Mouse (Mus musculus) embryonic facial prominence, embryonic 10.5 days (tissue): ENCODE data around the gene Zdhhc21. TPM values are rescaled to one million over a fixed set of nuclear protein-coding genes. Genes with fewer than 3 reads are reported as not detected.

Source experiments
- DNase-seq: peaks from one replicate; pipeline ENCODE4 v3.0.0-alpha.2; 2017; ENCODE audit warnings: low spot score
- H3K27ac ChIP-seq: fragments of 300-500 bp; sonication (generic); replicated peaks from 2 replicates; pipeline ENCODE4 v1.5.1; 2016; ENCODE audit warnings: mild to moderate bottlenecking
- H3K27me3 ChIP-seq: fragments of 300-500 bp; sonication (generic); replicated peaks from 2 replicates; pipeline ENCODE4 v1.6.1; 2016; ENCODE audit warnings: low read depth, mild to moderate bottlenecking; ENCODE audit not compliant: poor library complexity, severe bottlenecking
- H3K36me3 ChIP-seq: fragments of 300-500 bp; sonication (generic); replicated peaks from 2 replicates; pipeline ENCODE4 v1.6.1; 2016; ENCODE audit warnings: mild to moderate bottlenecking, moderate library complexity
- H3K4me1 ChIP-seq: fragments of 300-500 bp; sonication (generic); 2 replicates; pipeline ENCODE4 v1.6.1; 2016
- H3K4me3 ChIP-seq: fragments of 300-500 bp; sonication (generic); 2 replicates; pipeline ENCODE4 v1.5.1; 2016; ENCODE audit warnings: mild to moderate bottlenecking, moderate library complexity
- H3K9me3 ChIP-seq: fragments of 300-500 bp; sonication (generic); 2 replicates; pipeline ENCODE4 v1.6.1; 2016; ENCODE audit warnings: mild to moderate bottlenecking
- WGBS: fragments of 180-500 bp; shearing (Covaris S2); methylation state at CpG from one replicate; pipeline ENCODE4 v1.1.7; 2016; 5-methylcytosine and 5-hydroxymethylcytosine counted together
- polyA plus RNA-seq: library from polyadenylated mRNA; unstranded; fragments of >200 nt; fragmentation: Nextera tagmentation; extraction: Ambion mirVana; gene quantifications from 2 replicates; pipeline ENCODE4 v1.2.1, GENCODE M21; 2016

The Zdhhc21 gene
- polyA plus RNA-seq, 1 experiment from 2014 or later = 13.5 TPM

DNA sequence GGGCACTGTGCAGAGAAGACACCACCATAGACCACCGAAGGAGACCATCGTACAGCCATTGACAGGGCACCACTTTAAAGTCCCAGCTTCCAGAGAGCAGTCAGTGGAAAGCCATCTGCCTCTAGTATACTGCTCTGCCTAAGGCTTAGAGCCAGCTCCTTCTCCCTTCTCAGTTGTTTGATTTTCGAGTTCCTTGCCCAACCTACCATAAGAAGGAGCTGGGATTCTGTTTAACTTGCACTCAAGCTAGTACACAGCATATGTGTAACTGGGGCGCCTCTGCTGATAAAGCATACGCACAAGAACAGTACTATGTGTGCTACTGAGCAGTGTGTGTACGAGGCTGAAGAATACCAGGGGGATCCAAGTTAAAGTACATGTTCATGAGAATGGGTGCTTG, 19.4 kb upstream of the Zdhhc21 start:
- Histone ChIP-seq H3K36me3 (no peaks in the 10 kb centered on the region), H3K4me1 (no peaks in the 10 kb centered on the region), H3K4me3 (no peak overlapping the region), H3K27me3 (0 out of 2 replicates have a peak, but pooled peaks cover under 1% of the 10 kb centered on the region), H3K9me3 (no peaks in the 10 kb centered on the region), H3K27ac (no peak overlapping the region)
- no peak for DNase-seq
- WGBS = 85% methylated on average over 6 of the region's 6 CpGs

DNA sequence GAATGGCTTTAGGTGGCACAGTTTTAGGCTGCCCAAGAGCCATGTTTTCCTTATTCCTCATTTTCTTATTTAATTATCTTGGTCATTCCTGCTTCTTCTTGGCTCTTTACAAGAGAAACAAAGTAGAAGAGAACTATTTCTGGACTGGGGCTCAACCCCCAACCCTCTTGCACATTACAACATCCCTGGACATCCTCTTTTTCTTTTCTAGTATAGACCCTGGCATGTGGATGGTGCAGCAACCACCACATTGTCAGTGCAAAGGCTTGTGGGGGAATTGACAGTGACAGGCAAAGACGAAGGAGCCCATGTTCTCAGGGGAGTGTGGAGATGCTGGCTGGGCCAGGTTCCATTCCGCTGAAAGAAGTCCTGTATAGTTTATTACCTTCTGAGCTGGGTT, 16.9 kb upstream of the Zdhhc21 start:
- Histone ChIP-seq H3K36me3 (no peaks in the 10 kb centered on the region), H3K9me3 (no peaks in the 10 kb centered on the region), H3K27me3 (no peaks in the 10 kb centered on the region), H3K4me3 (no peak overlapping the region), H3K4me1 (0 out of 2 replicates have a peak, but pooled peaks cover 7% of the 10 kb centered on the region), H3K27ac (no peak overlapping the region)
- DNase-seq = no peak
- WGBS = 86% methylated on average over 2 of the region's 2 CpGs

DNA sequence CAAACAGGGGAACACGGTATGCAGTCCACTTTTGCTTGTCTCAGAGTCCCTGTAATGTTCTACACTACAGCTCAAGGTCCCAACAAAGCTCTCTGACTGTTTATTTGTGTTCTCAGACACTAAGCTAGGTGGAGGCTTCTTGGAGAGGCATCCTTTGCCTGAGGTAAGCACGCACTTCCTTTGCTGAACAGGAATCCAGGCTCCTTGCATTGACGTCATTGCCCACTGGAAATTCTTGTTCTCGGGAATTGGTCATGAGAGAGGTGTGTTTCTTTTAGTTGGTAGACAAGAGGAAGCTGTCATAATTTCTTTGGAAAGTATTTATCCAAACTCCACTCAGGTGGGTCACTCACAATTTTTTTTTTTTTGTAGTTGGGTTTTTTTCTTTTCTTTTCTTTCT, 15.8 kb upstream of the Zdhhc21 start:
- WGBS = 62% methylated on average over 4 of the region's 4 CpGs
- Histone ChIP-seq H3K9me3 (no peaks in the 10 kb centered on the region), H3K4me3 (no peak overlapping the region), H3K36me3 (no peaks in the 10 kb centered on the region), H3K4me1 (0 out of 2 replicates have a peak, but pooled peaks cover 7% of the 10 kb centered on the region), H3K27me3 (no peaks in the 10 kb centered on the region), H3K27ac (no peak overlapping the region)
- DNase-seq = no peak

DNA sequence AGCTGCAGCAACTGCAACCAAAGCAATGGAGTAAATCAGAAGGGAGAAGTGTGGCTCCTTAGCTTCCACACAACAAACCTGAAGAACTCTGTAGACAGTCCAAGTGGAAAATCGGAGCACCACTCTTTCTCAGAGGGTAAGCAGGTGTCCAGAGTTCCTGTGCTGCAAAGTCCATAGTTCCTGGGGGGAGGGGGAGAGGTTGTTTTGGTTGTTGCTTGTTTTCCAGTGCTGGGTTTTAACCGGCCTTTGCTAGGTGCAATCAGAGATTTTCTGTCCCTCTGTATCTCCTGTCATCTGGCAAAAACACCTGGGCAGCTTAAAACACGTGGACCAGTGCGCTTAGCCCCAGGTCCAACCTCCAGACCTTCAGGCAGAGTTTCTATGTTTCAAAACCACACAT, 15.0 kb upstream of the Zdhhc21 start:
- Histone ChIP-seq H3K4me1 (0 out of 2 replicates have a peak, but pooled peaks cover 7% of the 10 kb centered on the region), H3K27me3 (no peaks in the 10 kb centered on the region)
- 64% methylated on average over 4 of the region's 4 CpGs for WGBS

DNA sequence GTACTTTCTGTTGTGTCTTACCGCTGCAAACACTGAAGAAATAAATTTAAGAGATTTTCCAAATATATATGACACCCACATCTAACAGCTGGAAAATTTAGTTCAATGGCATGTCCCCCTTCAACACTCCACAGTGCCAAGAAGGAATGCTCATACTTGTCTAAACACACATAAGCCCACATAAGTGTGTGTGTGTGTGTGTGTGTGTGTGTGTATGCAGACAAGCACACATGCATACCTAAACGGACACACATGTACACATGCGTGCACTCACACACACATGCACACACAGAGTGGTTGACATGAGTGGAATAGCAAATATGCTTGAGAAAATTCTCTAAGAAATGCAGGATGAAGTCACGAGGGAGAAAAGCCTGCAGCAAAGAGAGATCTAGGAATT, 12.8 kb upstream of the Zdhhc21 start:
- H3K4me3 ChIP-seq = no peak overlapping the region
- H3K9me3 ChIP-seq = no peaks in the 10 kb centered on the region
- H3K4me1 ChIP-seq = 0 out of 2 replicates have a peak, but pooled peaks cover 12% of the 10 kb centered on the region
- WGBS = 77% methylated on average over 4 of the region's 4 CpGs
- no peaks in the 10 kb centered on the region for H3K36me3 ChIP-seq
- no peak for DNase-seq
- H3K27ac ChIP-seq = no peak overlapping the region
- no peaks in the 10 kb centered on the region for H3K27me3 ChIP-seq

More for the DNA sequence above, 15.0 kb upstream of the Zdhhc21 start:
- no peak for DNase-seq
- H3K36me3 ChIP-seq = no peaks in the 10 kb centered on the region
- no peak overlapping the region for H3K4me3 ChIP-seq
- H3K9me3 ChIP-seq = no peaks in the 10 kb centered on the region
- no peak overlapping the region for H3K27ac ChIP-seq

DNA sequence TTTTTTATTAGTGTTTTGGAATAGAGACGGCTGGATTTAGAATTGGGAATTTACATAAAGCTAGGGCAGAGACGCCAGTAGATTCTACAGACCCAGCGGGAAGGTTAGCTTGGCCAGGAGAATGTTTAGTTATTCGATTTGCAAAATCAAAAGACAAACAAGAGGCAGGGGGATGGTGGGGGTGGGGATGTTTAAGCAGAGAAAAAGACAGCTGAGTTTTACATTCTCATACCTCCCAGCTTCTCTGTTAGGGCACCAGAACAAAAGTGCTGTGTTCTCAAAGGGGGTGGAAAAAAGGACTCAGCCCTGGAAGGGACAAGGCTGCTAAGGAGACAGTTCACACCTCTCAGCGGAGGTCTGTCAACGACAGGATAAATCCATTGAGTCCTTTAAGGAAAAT, 12.4 kb upstream of the Zdhhc21 start:
- DNase-seq = no peak
- WGBS = 39% methylated on average over 6 of the region's 6 CpGs
- Histone ChIP-seq H3K4me3 (no peak overlapping the region), H3K27me3 (no peaks in the 10 kb centered on the region), H3K4me1 (0 out of 2 replicates have a peak, but pooled peaks cover 12% of the 10 kb centered on the region), H3K36me3 (no peaks in the 10 kb centered on the region), H3K9me3 (no peaks in the 10 kb centered on the region), H3K27ac (no peak overlapping the region)

DNA sequence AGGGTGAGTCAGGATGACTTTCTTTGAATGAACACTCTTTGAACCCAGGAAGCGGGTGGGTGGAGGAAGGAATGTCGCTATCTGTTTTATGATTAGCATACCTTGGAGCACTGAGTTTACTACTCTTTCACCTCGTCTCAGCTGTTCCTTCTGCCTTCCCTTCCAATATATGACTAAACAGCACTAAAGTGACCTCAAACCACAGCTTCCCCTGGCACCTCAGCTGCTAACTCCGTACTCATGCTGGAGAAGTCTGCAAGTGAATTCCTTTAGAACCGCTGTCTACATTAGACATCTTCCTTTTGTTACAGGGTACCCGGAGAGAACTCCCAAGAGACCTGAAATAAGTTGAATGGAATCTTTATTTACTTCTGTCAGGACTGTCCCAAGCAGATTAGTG, 11.2 kb upstream of the Zdhhc21 start:
- 81% methylated on average over 6 of the region's 6 CpGs for WGBS
- Histone ChIP-seq H3K27ac (no peak overlapping the region), H3K4me3 (no peak overlapping the region), H3K9me3 (no peaks in the 10 kb centered on the region), H3K27me3 (no peaks in the 10 kb centered on the region), H3K36me3 (no peaks in the 10 kb centered on the region), H3K4me1 (0 out of 2 replicates have a peak, but pooled peaks cover 12% of the 10 kb centered on the region)
- DNase-seq = no peak

DNA sequence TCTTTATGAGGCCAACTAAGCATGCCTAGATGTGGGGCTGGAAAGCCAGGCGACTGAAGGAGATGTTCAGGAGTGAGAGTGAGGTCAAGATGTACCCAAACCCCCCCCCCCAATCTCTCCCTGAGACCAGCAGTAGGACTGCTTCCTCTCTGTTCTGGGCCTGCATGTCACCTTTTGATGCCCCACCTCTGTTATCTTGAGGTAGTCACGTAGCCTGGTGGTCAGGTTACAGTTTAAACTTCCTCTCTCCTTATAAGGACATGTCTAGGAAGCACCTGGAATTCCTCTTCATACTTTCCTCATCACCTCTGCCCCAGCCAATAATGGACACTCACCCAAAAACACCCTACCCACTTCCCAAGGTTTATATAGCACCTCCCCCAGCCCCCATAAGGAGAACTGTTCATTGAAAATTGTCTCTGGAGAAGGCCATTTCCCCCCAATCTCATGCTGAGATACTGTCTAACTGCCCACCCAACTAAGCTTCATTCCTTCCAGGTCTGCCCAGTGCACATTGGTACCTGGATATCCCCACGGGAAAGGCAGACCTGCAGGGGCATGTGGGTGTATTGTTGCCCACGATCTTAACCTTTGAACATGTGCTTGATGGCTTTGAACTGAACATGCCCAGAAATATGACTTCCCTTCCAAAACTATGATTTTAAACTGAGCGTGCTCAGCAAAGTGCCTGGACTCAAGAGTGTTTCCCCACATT, 8.1 kb upstream of the Zdhhc21 start:
- no peak for DNase-seq
- 87% methylated on average over 5 of the region's 5 CpGs for WGBS
- Histone ChIP-seq H3K36me3 (no peaks in the 10 kb centered on the region), H3K27me3 (no peaks in the 10 kb centered on the region), H3K4me1 (0 out of 2 replicates have a peak, but pooled peaks cover 12% of the 10 kb centered on the region), H3K27ac (no peak overlapping the region), H3K9me3 (no peaks in the 10 kb centered on the region), H3K4me3 (no peak overlapping the region)

DNA sequence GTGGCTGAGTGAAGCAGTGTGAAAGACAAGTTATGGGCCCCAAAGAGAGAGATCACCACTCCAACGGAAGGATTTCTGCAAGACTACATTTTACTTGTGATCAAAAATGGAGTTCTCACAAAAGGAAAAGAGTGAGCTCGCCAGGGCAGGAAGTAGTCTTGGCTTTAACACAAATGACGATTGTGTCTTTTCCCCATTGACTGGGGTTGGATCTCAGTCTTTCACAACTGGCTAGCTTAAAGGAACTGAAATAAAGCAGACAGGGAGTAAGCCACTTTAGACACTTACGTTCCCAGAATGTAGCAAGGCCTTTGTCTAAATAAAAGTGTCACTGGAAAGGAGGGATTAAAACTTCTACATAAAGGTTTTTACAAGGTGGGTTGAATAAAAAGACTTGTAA, 7.4 kb upstream of the Zdhhc21 start:
- Histone ChIP-seq H3K36me3 (no peaks in the 10 kb centered on the region), H3K4me1 (0 out of 2 replicates have a peak, but pooled peaks cover 7% of the 10 kb centered on the region), H3K4me3 (no peak overlapping the region), H3K27ac (no peak overlapping the region), H3K27me3 (no peaks in the 10 kb centered on the region), H3K9me3 (no peaks in the 10 kb centered on the region)
- 46% methylated on average over 4 of the region's 4 CpGs for WGBS
- DNase-seq = no peak

DNA sequence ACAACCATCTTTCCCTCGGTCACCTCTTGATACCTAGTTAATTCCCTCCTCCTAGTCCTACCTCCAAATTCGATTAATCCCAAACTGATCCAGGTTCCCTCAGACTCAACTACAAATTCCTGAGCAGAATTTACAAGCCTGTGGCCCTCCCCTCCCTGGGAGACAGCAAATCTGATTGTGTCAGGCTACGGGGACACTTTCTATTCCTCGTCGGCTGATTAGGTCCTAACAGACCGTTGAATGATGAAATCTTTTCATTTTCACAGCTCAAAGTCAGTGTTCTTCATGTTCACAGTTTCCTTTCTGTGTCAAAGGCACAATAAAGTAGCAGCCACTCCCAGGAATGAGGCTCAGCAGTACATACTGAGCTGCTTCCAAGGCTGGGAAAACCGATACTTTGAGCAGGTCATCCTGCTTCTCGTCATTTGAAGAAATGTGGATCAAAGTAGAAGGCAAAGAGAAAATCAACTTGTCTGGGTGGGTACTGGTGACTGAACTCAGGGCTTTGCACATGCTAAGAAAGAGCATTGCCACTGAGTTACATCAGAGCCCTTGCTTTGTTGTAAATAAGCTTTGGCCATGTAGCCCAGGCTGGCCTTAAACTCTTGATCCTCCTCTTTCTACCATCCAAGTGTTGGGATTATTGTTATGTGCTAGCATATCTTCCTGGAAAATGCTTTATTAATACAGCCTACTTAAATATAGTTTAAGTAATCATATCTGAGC, 5.4 kb upstream of the Zdhhc21 start:
- Histone ChIP-seq H3K4me1 (0 out of 2 replicates have a peak, but pooled peaks cover 5% of the 10 kb centered on the region), H3K9me3 (no peaks in the 10 kb centered on the region), H3K27ac (no peak overlapping the region), H3K36me3 (no peaks in the 10 kb centered on the region), H3K27me3 (no peaks in the 10 kb centered on the region), H3K4me3 (no peak overlapping the region)
- no peak for DNase-seq
- WGBS = 88% methylated on average over 8 of the region's 8 CpGs

DNA sequence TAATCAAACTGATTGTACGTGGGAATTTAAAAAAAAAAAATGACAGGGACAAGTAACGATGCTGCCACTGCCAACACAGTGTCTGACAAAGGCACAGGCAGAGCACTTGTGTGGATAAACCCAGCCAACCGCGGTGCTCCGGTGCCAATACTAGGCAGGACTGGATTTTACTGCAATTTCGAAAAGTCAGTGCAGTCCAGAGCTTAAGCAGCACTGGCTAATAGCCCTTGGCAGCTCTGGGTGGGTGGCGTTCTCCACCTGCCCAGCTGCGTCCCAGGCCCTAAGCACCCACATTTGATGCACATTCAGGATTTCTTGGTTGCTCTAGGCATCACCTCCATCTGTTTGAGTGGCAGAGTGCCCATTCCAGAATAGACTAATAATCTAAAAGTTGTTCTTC, 3.6 kb upstream of the Zdhhc21 start:
- Histone ChIP-seq H3K4me3 (no peak overlapping the region), H3K27me3 (no peaks in the 10 kb centered on the region), H3K9me3 (no peaks in the 10 kb centered on the region), H3K4me1 (peaks cover 14% of the 10 kb centered on the region), H3K27ac (no peak overlapping the region), H3K36me3 (no peaks in the 10 kb centered on the region)
- no peak for DNase-seq
- 87% methylated on average over 8 of the region's 8 CpGs for WGBS

DNA sequence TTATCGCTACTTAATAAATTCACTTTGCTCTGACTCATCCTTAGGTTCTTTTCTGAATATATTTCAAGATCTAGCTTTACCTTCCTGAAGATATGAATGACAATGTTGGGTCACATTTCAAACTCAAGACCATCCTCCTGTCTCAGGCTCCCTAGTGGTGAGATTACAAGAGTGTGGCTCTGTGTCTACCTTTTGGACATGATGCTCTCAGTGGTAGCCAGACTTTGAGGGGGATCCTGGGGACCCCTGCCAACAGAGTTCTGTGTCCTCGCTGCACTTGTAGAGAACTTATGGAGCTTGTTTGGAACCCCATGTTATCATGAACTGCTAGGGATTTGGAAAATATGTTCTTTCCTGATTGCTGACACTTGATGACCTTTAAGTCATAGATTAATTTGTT, 1.7 kb upstream of the Zdhhc21 start:
- no peak for DNase-seq
- Histone ChIP-seq H3K4me1 (peaks cover 10% of the 10 kb centered on the region), H3K9me3 (no peaks in the 10 kb centered on the region), H3K27ac (no peak overlapping the region), H3K36me3 (no peaks in the 10 kb centered on the region), H3K27me3 (no peaks in the 10 kb centered on the region), H3K4me3 (no peak overlapping the region)
- 93% methylated on average over 2 of the region's 2 CpGs for WGBS

DNA sequence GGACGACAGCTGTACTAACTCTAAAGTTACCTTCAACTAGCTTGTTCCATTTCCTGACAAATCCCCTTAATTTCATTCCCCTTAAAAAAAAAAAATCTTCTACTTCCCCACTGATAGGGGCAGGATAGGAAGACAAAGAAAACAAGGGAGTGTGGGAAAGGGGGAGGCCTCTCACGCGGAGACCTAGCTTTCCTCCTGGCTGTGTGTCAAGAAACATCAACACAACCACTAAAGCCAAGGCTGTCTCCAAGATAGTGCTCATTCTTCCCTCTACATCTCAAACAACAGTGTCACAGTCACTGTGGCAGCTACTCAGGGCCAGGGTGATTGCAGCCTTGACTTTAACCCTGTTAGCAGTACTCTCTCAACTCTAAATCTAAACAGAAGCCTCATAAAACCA, 808 bp upstream of the Zdhhc21 start:
- Histone ChIP-seq H3K36me3 (no peaks in the 10 kb centered on the region), H3K27ac (no peak overlapping the region), H3K9me3 (no peaks in the 10 kb centered on the region), H3K4me3 (no peak overlapping the region), H3K27me3 (no peaks in the 10 kb centered on the region), H3K4me1 (peaks cover 10% of the 10 kb centered on the region)
- no peak for DNase-seq
- 52% methylated on average over 3 of the region's 3 CpGs for WGBS
